In the genomic region with DNA sequence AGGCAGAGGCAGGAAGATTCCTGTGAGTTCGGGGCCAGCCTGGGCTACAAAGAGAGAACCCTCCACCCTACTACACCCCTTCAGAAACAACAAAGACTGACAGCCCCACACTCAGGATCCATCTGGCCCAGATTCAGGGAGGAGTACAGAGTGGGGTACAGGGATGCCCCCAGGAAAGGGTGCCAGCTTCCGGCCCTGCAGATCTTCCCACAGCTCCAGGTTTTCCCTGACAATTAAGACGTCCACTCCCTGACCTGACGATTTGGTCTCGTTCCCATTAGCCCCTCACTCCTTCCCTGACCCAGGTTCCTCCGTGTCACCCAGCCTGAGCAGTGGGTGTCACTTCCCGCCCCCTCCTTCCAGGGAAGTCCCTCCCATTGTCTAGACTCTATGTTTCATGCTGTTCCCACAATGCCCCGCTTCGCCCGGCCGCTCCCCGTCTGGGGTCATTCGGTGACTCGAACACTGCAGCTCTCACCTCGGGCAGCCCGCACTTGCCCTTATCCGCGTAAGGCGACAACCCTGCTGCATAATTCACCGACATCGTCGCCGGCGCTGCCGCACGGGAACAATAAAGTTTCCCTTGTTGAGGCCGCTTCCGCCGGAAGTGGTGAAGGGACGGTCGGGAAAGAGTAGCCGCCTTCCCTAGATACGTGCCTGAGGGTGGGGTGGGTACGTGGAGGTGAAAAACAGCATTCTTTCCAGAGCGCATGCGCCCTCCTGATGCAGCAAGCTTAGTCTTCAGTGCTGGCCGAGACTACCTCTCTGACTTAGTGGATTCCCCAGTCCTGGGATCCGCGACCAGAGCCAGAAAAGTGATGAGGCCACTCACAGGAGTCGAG, we compare ENCODE assay signal across 8 mouse cellular contexts. TPM values are rescaled to one million over a fixed set of nuclear protein-coding genes. Genes with fewer than 3 reads are reported as not detected.
DNase-seq lines count a peak whose midpoint lies in the region; ATAC-seq and TF ChIP-seq lines count a peak whose summit lies in the region.

Sirt6 (minus strand) TSS at position 804 of the 842 bp plus-strand sequence.

- peak within 1 kb of the TSS; percentile 88 for H3K9ac ChIP-seq in forebrain, postnatal 0 days
- H3K9ac ChIP-seq in lung, embryonic 15.5 days: peak within 1 kb of the TSS; percentile 75

- peak within 1 kb of the TSS; percentile 86 for H3K27ac ChIP-seq in forebrain, postnatal 0 days (ENCODE audit: low read depth, low read length)
- H3K27ac ChIP-seq in lung, embryonic 15.5 days: peak within 1 kb of the TSS; percentile 89

- TF ChIP-seq CTCF in G1E (IDR thresholded peaks at IDR 0.05; ENCODE audit: low read depth, low read length): no peak
- no peak for TF ChIP-seq CTCF in forebrain, postnatal 0 days (IDR thresholded peaks at IDR 0.05; ENCODE audit: low read depth)

- H3K9me3 ChIP-seq in G1E (replicated peaks): no peaks in the 10 kb centered on the region
- H3K9me3 ChIP-seq in forebrain, postnatal 0 days (ENCODE audit: low read length): no peaks in the 10 kb centered on the region
- H3K9me3 ChIP-seq in lung, embryonic 15.5 days: no peaks in the 10 kb centered on the region

- WGBS in forebrain, postnatal 0 days: 6% methylated on average over 40 of the region's 40 CpGs
- WGBS in lung, embryonic 15.5 days: 4% methylated on average over 40 of the region's 40 CpGs

- H3K4me3 ChIP-seq in G1E (ENCODE audit: low read depth, low read length): peak within 1 kb of the TSS; percentile 84
- H3K4me3 ChIP-seq in forebrain, postnatal 0 days (ENCODE audit: low read depth, low read length): peak within 1 kb of the TSS; percentile 90
- H3K4me3 ChIP-seq in lung, embryonic 15.5 days: peak within 1 kb of the TSS; percentile 69

- H3K27me3 ChIP-seq in G1E (ENCODE audit: insufficient read depth, low read length): peaks cover 2% of the 10 kb centered on the region; the same call in 1 of the 2 replicates
- H3K27me3 ChIP-seq in forebrain, postnatal 0 days (ENCODE audit: insufficient read depth, low read length): no peaks in the 10 kb centered on the region
- H3K27me3 ChIP-seq in lung, embryonic 15.5 days: no peaks in the 10 kb centered on the region

- ATAC-seq in G1E (ENCODE audit: extremely low read depth, insufficient number of reproducible peaks, low FRiP score, poor library complexity, severe bottlenecking): peak; percentile 92
- ATAC-seq in forebrain, postnatal 0 days: peak; percentile 95
- ATAC-seq in lung, embryonic 15.5 days (ENCODE audit: borderline replicate concordance, extremely low read depth, low FRiP score, low TSS enrichment): peak; percentile 87

- H3K36me3 ChIP-seq in G1E (replicated peaks): peaks cover 44% of the 10 kb centered on the region
- peaks cover 28% of the 10 kb centered on the region for H3K36me3 ChIP-seq in forebrain, postnatal 0 days (ENCODE audit: insufficient read depth)
- peaks cover 25% of the 10 kb centered on the region for H3K36me3 ChIP-seq in lung, embryonic 15.5 days

- DNase-seq in G1E (ENCODE audit: low spot score): peak; percentile 86
- peak; percentile 94 to 97 for DNase-seq in cerebellum, adult 18-20 months
- DNase-seq in forebrain, postnatal 0 days: peak; percentile 96
- peak; percentile 93 for DNase-seq in heart, postnatal 4 days
- peak; percentile 94 for DNase-seq in layer of hippocampus, adult 8-10 months (ENCODE audit: low spot score in 2 of 2)
- peak; percentile 92 for DNase-seq in ovary, adult 18-20 months (ENCODE audit: low spot score)
- DNase-seq in thymus, postnatal 0 days (ENCODE audit: low spot score): peak; percentile 97

- peak within 1 kb of the TSS; percentile 80 for H3K4me2 ChIP-seq in forebrain, postnatal 0 days (ENCODE audit: low read depth)
- H3K4me2 ChIP-seq in lung, embryonic 15.5 days: peak within 1 kb of the TSS; percentile 71

- H3K4me1 ChIP-seq in G1E (ENCODE audit: insufficient read depth, low read depth, low read length): peaks cover 61% of the 10 kb centered on the region
- peaks cover 11% of the 10 kb centered on the region for H3K4me1 ChIP-seq in forebrain, postnatal 0 days (ENCODE audit: insufficient read depth)
- peaks cover 17% of the 10 kb centered on the region for H3K4me1 ChIP-seq in lung, embryonic 15.5 days

RNA-seq across cellular contexts. Expression of gene Sirt6, which starts in this region (rescaled TPM):
- 35.9 and 61.0 TPM in 2 replicates for total RNA-seq in G1E (2014; fragmentation: Nextera tagmentation)
- 6.0 and 6.6 TPM in 2 replicates for total RNA-seq in G1E (2017)
- polyA plus RNA-seq in G1E (2012): 136 and 158 TPM in 2 replicates
- total RNA-seq in forebrain, postnatal 0 days (2014; rRNA removed): 18.0 and 25.2 TPM in 2 replicates
- polyA plus RNA-seq in forebrain, postnatal 0 days (2015; fragmentation: Nextera tagmentation; extraction: Ambion mirVana): 30.8 and 33.4 TPM in 2 replicates
- total RNA-seq in heart, postnatal 4 days (2021): 10 to 100 TPM; 16.8 to 17.0 TPM
- total RNA-seq in layer of hippocampus, adult 8-10 months (2022): 10 to 100 TPM; 27.0 to 34.2 (median 29.5) TPM
- 41.1 TPM in 2 replicates for polyA plus RNA-seq in lung, embryonic 15.5 days (2015; fragmentation: Nextera tagmentation; extraction: Ambion mirVana)
- polyA plus RNA-seq in thymus, postnatal 0 days (2015; fragmentation: Nextera tagmentation; extraction: Ambion mirVana): 26.7 and 31.3 TPM in 2 replicates

Comparison
In these comparisons a context has a peak if more than half of its experiments do, and no peak if none do; other contexts are left out.
1. Peak in every context shown above with its lines: DNase-seq, ATAC-seq, H3K4me3 ChIP-seq and H3K27ac ChIP-seq.